Mouse (Mus musculus) heart, embryonic 12.5 days (tissue): Measurements from ENCODE around the gene Stac3. TPM values are rescaled to one million over a fixed set of nuclear protein-coding genes. Genes with fewer than 3 reads are reported as not detected.

Experiments
- ATAC-seq: fragments of 200-750 bp; cut with Nextera tagmentation; 2 replicates; pipeline ENCODE4 v1.8.0; 2017; ENCODE audit warnings: moderate TSS enrichment, moderate library complexity; ENCODE audit not compliant: insufficient number of reproducible peaks, low FRiP score
- H3K27ac ChIP-seq: fragments of 300-500 bp; sonication (generic); 2 replicates; pipeline ENCODE4 v1.5.1; 2016; ENCODE audit warnings: mild to moderate bottlenecking, moderate library complexity; ENCODE audit not compliant: poor library complexity, severe bottlenecking
- H3K27me3 ChIP-seq: fragments of 300-500 bp; sonication (generic); replicated peaks from 2 replicates; pipeline ENCODE4 v1.6.1; 2016; ENCODE audit warnings: mild to moderate bottlenecking, moderate library complexity
- H3K36me3 ChIP-seq: fragments of 300-500 bp; sonication (generic); 2 replicates; pipeline ENCODE4 v1.6.1; 2016; ENCODE audit warnings: mild to moderate bottlenecking, moderate library complexity
- H3K4me1 ChIP-seq: fragments of 300-500 bp; sonication (generic); replicated peaks from 2 replicates; pipeline ENCODE4 v1.6.1; 2016; ENCODE audit warnings: mild to moderate bottlenecking
- H3K4me2 ChIP-seq: fragments of 300-500 bp; sonication (generic); 2 replicates; pipeline ENCODE4 v1.6.1; 2016; ENCODE audit warnings: mild to moderate bottlenecking, moderate library complexity
- H3K4me3 ChIP-seq: fragments of 300-500 bp; sonication (generic); 2 replicates; pipeline ENCODE4 v1.5.1; 2016; ENCODE audit warnings: mild to moderate bottlenecking
- H3K9ac ChIP-seq: fragments of 300-500 bp; sonication (generic); 2 replicates; pipeline ENCODE4 v1.6.1; 2016; ENCODE audit warnings: mild to moderate bottlenecking, moderate library complexity
- H3K9me3 ChIP-seq: fragments of 300-500 bp; sonication (generic); replicated peaks from 2 replicates; pipeline ENCODE4 v1.6.1; 2016; ENCODE audit warnings: mild to moderate bottlenecking, moderate library complexity
- WGBS: fragments of 180-500 bp; shearing (Covaris S2); methylation state at CpG from one replicate; pipeline ENCODE4 v1.1.7; 2016; 5-methylcytosine and 5-hydroxymethylcytosine counted together
- polyA plus RNA-seq: library from polyadenylated mRNA; unstranded; fragments of >200 nt; fragmentation: Nextera tagmentation; extraction: Ambion mirVana; gene quantifications from 2 replicates; pipeline ENCODE4 v1.2.1, GENCODE M21; 2016

Stac3 gene
- polyA plus RNA-seq, 1 experiment from 2014 or later, result 1.1 TPM

DNA sequence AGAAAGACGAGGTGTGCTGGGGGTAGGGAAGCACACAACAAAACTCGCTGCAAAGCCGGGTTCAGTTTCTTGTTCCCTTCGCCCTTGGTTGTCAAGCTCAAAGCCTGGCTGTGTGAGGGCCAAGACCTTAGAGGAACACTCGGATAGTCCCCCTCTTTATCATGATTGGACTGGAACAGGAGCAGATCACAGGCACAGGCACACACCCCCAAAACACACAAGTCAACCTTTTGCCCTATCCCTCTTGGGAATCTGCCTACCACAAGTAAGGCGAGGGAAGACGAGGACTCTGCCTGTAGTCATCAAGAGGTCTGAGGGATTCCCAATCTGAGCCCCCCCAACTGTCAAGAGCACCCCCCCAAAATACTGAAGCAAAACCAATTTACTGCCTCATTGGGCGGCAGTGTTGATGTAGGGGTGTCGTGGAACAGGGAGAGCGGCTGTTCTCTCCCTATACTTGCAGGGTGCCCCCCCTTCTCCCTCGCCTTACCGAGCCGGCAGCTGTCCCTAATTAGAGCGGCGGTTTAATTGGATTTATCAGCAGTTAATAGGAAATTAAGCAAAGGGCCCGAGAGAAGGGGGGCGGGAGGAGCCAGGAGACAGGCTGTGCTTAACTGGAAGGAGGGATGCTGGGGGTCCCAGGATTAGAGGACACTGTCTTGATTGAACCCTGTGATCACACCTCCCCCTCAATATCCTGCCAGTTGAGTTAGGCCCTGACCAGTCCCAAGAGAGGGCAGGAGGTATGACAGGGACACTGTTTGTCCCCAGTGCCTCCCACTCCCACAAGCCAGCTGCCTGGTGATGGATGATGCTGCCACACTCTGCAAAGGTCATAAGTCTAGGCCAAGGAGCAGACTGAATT, 8.6 kb downstream of the Stac3 start:
- H3K4me2 ChIP-seq, result peak overlapping the region; percentile 86
- H3K4me1 ChIP-seq, result peaks cover 55% of the 10 kb centered on the region
- no peaks in the 10 kb centered on the region; the same call in 1 of the 2 replicates for H3K36me3 ChIP-seq
- no peak overlapping the region for H3K9ac ChIP-seq
- peaks cover 80% of the 10 kb centered on the region for H3K27me3 ChIP-seq
- H3K9me3 ChIP-seq, result no peaks in the 10 kb centered on the region
- ATAC-seq, result no peak
- 11% methylated on average over 17 of the region's 17 CpGs for WGBS
- no peak overlapping the region for H3K27ac ChIP-seq
- peak overlapping the region; percentile 51; the same call in 1 of the 2 replicates for H3K4me3 ChIP-seq

DNA sequence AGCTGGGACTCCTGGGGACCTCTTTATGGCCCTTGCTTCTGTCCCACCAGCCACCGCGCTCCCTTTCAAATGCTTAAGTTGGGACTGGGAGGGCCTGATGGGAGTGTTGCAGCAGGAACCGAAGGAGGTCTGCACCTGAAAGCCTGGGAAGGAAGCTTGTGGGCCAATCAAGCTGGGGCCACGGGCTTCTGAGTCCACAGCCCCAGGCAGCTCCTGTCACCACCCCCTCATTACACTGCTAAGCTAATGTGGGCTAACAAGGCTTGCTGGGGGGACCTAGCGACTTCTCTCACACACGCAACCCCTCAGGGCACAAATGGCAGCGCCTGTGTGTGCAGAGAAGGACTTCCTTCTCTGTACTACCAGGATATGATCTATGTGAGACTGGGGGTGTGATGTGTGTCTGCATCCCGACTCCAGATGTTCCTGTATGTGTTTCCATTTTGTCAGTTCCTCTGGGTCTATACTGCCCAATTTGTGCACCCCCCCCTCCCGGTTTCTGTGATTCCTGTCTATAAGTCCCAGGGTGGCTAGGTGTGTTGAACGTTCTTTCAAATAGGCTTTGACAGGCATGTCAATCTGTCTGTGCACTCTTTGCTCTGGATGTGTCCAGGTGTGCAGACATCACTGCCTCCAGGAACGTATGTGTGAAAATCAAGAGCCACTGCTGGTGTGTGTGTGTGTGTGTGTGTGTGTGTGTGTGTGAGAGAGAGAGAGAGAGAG, 9.6 kb downstream of the Stac3 start:
- no peaks in the 10 kb centered on the region for H3K9me3 ChIP-seq
- no peak overlapping the region for H3K9ac ChIP-seq
- H3K36me3 ChIP-seq, result no peaks in the 10 kb centered on the region
- 9% methylated on average over 11 of the region's 11 CpGs for WGBS
- peak overlapping the region; percentile 84 for H3K4me2 ChIP-seq
- H3K4me1 ChIP-seq, result peaks cover 63% of the 10 kb centered on the region
- H3K4me3 ChIP-seq, result peak overlapping the region; percentile 48
- no peak overlapping the region for H3K27ac ChIP-seq
- peaks cover 90% of the 10 kb centered on the region for H3K27me3 ChIP-seq
- ATAC-seq, result no peak

DNA sequence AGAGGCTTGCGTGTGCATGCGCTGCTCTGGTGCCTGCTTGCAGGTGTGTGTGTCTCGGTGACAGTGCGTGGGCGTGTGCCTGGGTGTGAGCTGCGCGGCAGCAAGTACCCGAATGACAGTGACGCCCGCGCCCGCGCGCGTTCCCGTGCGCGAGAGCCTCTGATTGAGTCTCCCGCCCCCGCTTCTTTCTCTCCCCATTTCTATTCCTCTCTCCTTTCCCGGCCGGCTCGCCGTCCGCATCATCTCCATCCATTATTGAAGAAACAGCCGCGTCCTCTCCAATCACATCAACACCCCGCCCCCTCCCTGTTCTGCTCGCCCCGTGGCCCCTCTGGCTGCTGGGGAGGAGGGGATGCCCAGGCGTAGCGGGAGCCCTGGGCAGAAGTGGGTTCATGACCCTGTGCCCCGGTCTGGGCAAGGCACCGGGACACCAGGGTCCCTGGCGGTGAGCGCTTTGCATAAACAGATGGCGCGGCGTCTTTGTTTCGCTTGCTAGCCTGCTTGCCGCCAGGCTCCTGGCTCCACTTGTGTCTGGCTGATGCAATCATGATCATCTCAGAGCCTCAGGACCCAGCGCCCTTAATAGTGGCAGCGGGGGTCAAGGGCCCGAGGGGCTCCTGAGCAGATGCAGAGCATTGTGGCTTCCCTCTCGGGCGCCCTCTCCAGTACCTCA, 10.3 kb downstream of the Stac3 start:
- Histone ChIP-seq H3K9ac (peak overlapping the region; percentile 59), H3K4me3 (peak overlapping the region; percentile 48), H3K36me3 (no peaks in the 10 kb centered on the region), H3K27ac (no peak overlapping the region), H3K27me3 (peaks cover 88% of the 10 kb centered on the region), H3K4me2 (peak overlapping the region; percentile 84), H3K4me1 (peaks cover 70% of the 10 kb centered on the region), H3K9me3 (no peaks in the 10 kb centered on the region)
- ATAC-seq, result no peak
- WGBS, result 1% methylated on average over 46 of the region's 46 CpGs

DNA sequence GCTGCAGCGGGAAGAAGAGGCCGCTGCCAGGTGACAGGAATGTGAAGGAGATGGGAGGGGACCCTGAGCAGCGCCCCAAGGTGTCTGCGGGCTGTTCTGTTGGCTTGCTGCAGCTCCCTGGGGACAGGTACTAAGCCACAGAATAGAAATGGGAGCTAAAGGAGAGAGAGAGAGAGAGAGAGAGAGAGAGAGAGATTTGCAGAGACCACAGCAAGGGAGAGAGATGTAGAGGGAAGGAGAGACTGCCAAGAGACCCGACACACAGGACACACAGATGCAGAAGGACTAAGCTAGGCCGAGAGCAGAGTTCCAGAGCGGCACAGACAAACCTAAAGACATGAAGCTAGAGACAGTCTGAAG, 10.8 kb downstream of the Stac3 start:
- ATAC-seq, result no peak
- Histone ChIP-seq H3K4me1 (peaks cover 75% of the 10 kb centered on the region), H3K27ac (no peak overlapping the region), H3K36me3 (peaks cover 3% of the 10 kb centered on the region; the same call in 1 of the 2 replicates), H3K9ac (no peak overlapping the region), H3K4me2 (peak overlapping the region; percentile 84), H3K4me3 (peak overlapping the region; percentile 48), H3K27me3 (peaks cover 88% of the 10 kb centered on the region), H3K9me3 (no peaks in the 10 kb centered on the region)
- WGBS, result 6% methylated on average over 7 of the region's 7 CpGs

DNA sequence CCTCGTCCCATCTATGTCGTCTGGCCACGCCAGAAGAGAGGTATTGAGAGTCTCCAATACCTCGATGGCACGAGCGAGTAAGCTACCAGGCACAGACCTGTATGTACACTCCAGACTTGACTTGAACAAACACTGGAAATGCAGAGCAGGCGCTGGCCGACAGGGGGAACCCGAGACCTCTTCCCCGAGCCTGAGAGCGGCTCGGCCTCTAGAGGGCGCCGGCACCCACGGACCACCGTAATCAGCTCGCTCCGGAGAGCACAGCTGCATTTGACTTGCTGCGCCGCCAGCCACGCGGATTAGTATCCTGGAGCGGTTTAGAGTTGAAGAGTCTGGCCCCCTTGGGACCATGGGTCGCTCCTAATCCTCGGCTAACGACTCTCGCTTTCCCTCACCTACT, 11.3 kb downstream of the Stac3 start:
- H3K27me3 ChIP-seq, result peaks cover 88% of the 10 kb centered on the region
- H3K27ac ChIP-seq, result no peak overlapping the region
- H3K9ac ChIP-seq, result peak overlapping the region; percentile 19; the same call in 1 of the 2 replicates
- under 1% methylated on average over 27 of the region's 27 CpGs for WGBS
- peak overlapping the region; percentile 84 for H3K4me2 ChIP-seq
- no peaks in the 10 kb centered on the region for H3K9me3 ChIP-seq
- H3K4me3 ChIP-seq, result peak overlapping the region; percentile 48
- peak; percentile 10; the same call in 1 of the 2 replicates for ATAC-seq
- H3K36me3 ChIP-seq, result peaks cover 8% of the 10 kb centered on the region
- H3K4me1 ChIP-seq, result peaks cover 76% of the 10 kb centered on the region

DNA sequence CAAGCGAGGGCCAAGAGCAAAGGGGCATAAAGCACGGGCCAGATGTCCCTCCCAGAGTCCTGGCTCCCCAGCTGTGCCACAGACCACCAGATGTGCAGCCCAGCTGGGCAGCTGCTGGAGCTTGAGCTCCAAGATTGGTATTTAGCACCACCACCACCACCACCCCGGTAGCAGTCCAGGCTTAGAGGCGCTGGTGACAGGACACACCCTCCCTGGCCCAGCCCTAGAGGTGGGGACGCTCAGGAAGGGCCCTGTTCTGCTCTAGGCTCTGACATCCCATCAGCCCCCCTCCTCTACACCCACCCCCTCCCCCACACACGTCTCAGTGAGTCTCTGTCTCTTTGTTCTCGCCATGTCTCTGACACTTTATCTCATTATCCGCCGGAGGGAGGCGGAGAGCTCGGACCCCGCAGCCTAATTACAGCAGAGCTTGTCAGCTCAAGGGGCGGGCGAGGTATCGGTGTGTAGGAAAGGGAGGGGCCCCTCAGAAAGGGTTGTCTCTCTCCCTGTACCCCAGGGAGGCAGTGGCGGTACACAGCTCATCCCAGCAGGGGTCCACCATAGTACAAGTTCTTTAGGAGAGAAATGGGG, 12.1 kb downstream of the Stac3 start:
- Histone ChIP-seq H3K36me3 (peaks cover 16% of the 10 kb centered on the region), H3K9me3 (no peaks in the 10 kb centered on the region), H3K27me3 (peaks cover 88% of the 10 kb centered on the region), H3K4me3 (peak overlapping the region; percentile 23), H3K9ac (peak overlapping the region; percentile 19; the same call in 1 of the 2 replicates), H3K4me2 (peak overlapping the region; percentile 84), H3K27ac (no peak overlapping the region), H3K4me1 (peaks cover 69% of the 10 kb centered on the region)
- 0 out of 2 replicates have a peak, but pooled peaks have one; percentile 27 for ATAC-seq
- WGBS, result under 1% methylated on average over 16 of the region's 16 CpGs

DNA sequence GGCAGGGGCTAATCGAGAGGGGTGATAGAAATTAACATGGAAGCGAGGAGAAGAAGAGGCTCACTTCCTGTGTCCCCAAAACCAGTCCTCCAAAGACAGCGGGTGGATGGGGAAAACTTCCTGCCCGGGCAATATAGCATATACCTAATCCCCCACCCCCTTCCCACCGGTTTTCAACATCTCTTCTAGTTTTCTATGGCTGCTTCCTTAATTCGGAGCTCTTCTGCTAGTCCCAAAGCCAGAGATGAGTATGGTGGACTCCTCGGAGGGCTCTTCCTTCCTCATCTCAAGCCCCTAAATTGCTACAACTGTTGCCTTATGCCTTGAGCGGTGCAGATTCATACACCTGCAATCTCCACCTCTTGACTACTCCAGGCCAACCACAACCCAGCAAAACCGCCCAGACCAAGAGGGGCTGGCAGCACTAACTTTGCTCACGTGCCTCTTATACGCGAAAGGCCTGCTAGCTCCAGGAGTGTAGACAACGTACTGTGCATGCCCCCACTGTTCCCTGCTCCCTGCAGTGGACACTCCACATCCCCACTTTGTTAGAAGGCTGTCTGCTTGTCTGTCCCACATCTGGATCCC, 12.7 kb downstream of the Stac3 start:
- H3K4me2 ChIP-seq, result peak overlapping the region; percentile 84
- H3K27ac ChIP-seq, result no peak overlapping the region
- no peak overlapping the region for H3K9ac ChIP-seq
- H3K27me3 ChIP-seq, result peaks cover 89% of the 10 kb centered on the region
- ATAC-seq, result no peak
- 9% methylated on average over 13 of the region's 13 CpGs for WGBS
- no peaks in the 10 kb centered on the region for H3K9me3 ChIP-seq
- peaks cover 64% of the 10 kb centered on the region for H3K4me1 ChIP-seq
- H3K36me3 ChIP-seq, result peaks cover 22% of the 10 kb centered on the region
- H3K4me3 ChIP-seq, result 0 out of 2 replicates have a peak overlapping the region, but pooled peaks have one; percentile 2

DNA sequence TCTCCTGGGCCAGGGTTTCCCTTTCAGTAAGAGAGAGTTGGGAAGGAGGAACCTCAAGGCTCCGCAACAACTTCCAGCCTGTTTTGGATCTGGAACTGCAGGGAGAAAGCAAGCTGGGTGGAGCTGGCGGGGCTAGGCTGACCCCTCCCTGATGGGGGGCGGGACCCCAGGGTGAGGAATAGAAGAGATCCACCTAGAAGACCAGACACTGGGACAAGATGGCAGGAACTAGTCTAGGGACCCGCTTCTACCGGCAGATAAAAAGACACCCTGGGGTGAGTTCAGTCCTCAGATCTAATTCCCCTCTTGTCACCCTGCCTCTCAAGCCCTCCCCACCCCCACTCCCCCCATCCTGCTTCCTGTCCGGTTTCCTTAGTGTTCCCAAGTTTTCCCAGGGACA, 13.3 kb downstream of the Stac3 start, which contains the start of gene Ndufa4l2:
Gene Ndufa4l2 (plus strand): TSS at position 204 of the 400 bp plus-strand sequence.
- no peak within 1 kb of the TSS for H3K27ac ChIP-seq
- no peaks in the 10 kb centered on the region for H3K9me3 ChIP-seq
- H3K9ac ChIP-seq, result 0 out of 2 replicates have a peak within 1 kb of the TSS, but pooled peaks have one; percentile 19
- ATAC-seq, result no peak
- peak within 1 kb of the TSS; percentile 84 for H3K4me2 ChIP-seq
- peaks cover 83% of the 10 kb centered on the region for H3K27me3 ChIP-seq
- H3K4me3 ChIP-seq, result peak within 1 kb of the TSS; percentile 23
- WGBS, result 9% methylated on average over 6 of the region's 6 CpGs
- peaks cover 27% of the 10 kb centered on the region for H3K36me3 ChIP-seq
- H3K4me1 ChIP-seq, result peaks cover 59% of the 10 kb centered on the region

DNA sequence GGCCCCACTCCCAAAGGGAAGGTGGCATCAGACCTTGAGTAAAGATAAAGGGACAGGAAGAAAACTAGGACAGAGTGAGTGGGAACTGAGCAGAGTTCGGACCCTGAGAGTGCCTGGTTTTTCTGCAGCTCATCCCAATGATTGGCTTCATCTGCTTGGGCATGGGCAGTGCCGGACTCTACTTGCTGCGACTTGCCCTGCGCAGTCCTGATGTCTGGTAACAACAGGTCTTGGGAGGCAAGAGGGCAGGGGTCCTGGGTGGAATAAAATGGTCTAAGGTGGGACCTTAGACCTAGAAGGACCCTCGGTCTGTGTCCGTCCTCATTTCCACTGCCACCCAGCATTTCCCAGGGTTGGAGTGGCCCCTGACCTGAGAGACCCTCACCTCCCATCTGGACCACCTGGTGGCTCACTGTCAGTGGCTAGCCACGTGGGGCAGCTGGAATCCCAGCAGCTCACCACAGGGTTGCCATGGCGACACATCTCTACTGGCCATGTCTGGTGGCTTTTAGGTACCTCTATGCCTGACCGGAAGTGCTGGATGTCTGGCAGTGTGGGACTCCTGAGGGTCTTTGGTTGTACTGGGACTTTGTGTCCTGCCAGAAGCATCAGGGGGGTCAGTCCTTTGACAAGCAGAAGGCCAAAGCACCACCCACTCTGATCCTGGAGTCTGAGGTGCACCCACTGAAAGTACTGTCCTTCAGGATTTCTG, 13.9 kb downstream of the Stac3 start:
- Histone ChIP-seq H3K27ac (no peak overlapping the region), H3K9me3 (no peaks in the 10 kb centered on the region), H3K4me2 (peak overlapping the region; percentile 84), H3K4me1 (peaks cover 58% of the 10 kb centered on the region), H3K36me3 (peaks cover 34% of the 10 kb centered on the region), H3K27me3 (peaks cover 76% of the 10 kb centered on the region), H3K9ac (no peak overlapping the region), H3K4me3 (0 out of 2 replicates have a peak overlapping the region, but pooled peaks have one; percentile 2)
- no peak for ATAC-seq
- WGBS, result 30% methylated on average over 9 of the region's 9 CpGs
